Mouse (Mus musculus) myocyte (in vitro differentiated cells): ENCODE measurements at regions not wholly inside any gene's neighbourhood (a gene's known extent, or its start where the extent isn't known, plus 50 kb on each side); places are given as distances from the start of the nearest gene placed in this dataset.

Source experiments
- CEBPB ChIP-seq: IDR thresholded peaks from 2 replicates; pipeline ENCODE4 v1.6.1; 2011; ENCODE audit warnings: mild to moderate bottlenecking, moderate library complexity; ENCODE audit not compliant: poor library complexity, insufficient read depth, severe bottlenecking
- MAX ChIP-seq: IDR thresholded peaks from one replicate; pipeline ENCODE4 v1.6.1; 2011; ENCODE audit warnings: low read depth, mild to moderate bottlenecking, control low read depth
- POLR2A ChIP-seq: IDR thresholded peaks from one replicate; pipeline ENCODE4 v1.6.1; 2011; ENCODE audit warnings: low read depth, mild to moderate bottlenecking, control low read depth, moderate library complexity; ENCODE audit not compliant: insufficient read length
- POLR2AphosphoS2 ChIP-seq: IDR thresholded peaks from one replicate; pipeline ENCODE4 v1.6.1; 2011; ENCODE audit warnings: low read depth, control low read depth; ENCODE audit not compliant: insufficient read length
- REST ChIP-seq: IDR thresholded peaks from one replicate; pipeline ENCODE4 v1.6.1; 2011; ENCODE audit warnings: mild to moderate bottlenecking, control low read depth, moderate library complexity; ENCODE audit not compliant: insufficient read depth, insufficient read length
- TCF12 ChIP-seq: IDR thresholded peaks from one replicate; pipeline ENCODE4 v1.6.1; 2011; ENCODE audit warnings: mild to moderate bottlenecking, control low read depth; ENCODE audit not compliant: poor library complexity, insufficient read depth, severe bottlenecking
- USF1 ChIP-seq: IDR thresholded peaks from one replicate; pipeline ENCODE4 v1.6.1; 2011; ENCODE audit warnings: low read depth, mild to moderate bottlenecking, control low read depth, moderate library complexity

- TF ChIP-seq POLR2A (no peak), MAX (no peak), REST (no peak), CEBPB (no peak), USF1 (no peak), TCF12 (no peak), POLR2AphosphoS2 (no peak)
Measured at GRCm38 (mm10) chr5:55390846-55391245, 1392.5 kb downstream of the Stim2 start.
